ENCODE assay signal across 8 mouse cellular contexts in the genomic region with DNA sequence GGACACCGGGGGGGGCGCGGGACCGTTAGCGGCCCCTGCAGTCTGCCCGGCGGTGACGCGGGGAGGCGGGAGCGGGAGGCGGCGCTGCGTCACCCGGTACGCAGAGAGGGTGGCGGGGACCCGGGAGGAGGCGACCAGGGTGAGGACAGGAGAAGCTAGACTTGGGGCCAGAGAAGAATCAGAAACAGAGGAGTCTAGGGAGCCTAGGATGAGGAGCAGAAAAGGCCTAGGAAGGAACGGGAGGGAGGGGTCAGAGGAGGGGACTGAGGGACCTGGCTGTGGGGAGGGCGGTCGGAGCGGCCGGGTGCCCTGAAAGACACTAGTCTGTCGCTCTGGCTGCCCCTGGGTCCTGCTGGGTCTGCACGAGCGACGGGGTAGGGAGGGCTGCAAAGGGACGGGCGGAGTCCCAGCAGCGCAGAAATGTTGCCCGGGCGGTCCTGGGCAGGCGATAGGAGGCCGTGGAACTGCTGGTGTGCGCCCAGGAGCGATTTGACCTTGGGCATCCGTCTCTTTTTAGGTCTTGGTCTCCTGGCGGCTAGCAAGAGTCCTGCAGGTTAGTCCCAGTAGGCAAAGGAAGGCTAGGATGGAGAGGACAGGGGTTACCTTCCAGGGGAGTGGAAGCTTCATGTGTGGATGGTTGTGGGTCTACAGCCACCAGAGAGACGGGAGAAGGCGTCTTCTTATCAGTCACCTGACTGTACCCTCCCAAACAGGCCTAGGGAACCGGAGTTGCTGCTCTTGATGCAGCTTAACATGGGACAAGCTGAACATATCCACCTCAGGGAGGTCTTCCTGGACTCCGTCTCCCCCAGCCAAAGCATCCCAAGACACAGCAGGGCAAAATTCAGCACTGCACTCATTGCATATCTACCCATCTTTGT. TPM values are rescaled to one million over a fixed set of nuclear protein-coding genes. Genes with fewer than 3 reads are reported as not detected.
DNase-seq lines count a peak whose midpoint lies in the region; ATAC-seq and TF ChIP-seq lines count a peak whose summit lies in the region.

A gene (minus strand): TSS at position 453 of the 881 bp plus-strand sequence.

- DNase-seq in neural tube, embryonic 11.5 days (ENCODE audit: low spot score) = peak; percentile 68
- no peak for DNase-seq in neural tube, embryonic 10.5 days (ENCODE audit: extremely low spot score, low spot score)
- DNase-seq in embryonic facial prominence, embryonic 11.5 days (ENCODE audit: low spot score) = peak; percentile 70
- peak; percentile 93 for DNase-seq in heart, adult 2 months
- DNase-seq in kidney, adult 18-20 months = peak; percentile 84
- DNase-seq in midbrain, embryonic 14.5 days = peak; percentile 64
- peak; percentile 81 to 83 for DNase-seq in spleen, postnatal 36 days (ENCODE audit: low spot score in 2 of 2)

- H3K9me3 ChIP-seq in neural tube, embryonic 11.5 days (ENCODE audit: control insufficient read depth, low read length) = no peaks in the 10 kb centered on the region
- H3K9me3 ChIP-seq in embryonic facial prominence, embryonic 11.5 days (replicated peaks; ENCODE audit: control insufficient read depth, low read length) = no peaks in the 10 kb centered on the region
- H3K9me3 ChIP-seq in limb, embryonic 13.5 days = no peaks in the 10 kb centered on the region
- H3K9me3 ChIP-seq in midbrain, embryonic 14.5 days (ENCODE audit: control insufficient read depth, low read length) = no peaks in the 10 kb centered on the region

- H3K27me3 ChIP-seq in neural tube, embryonic 11.5 days (ENCODE audit: control insufficient read depth, insufficient read depth, low read length) = no peaks in the 10 kb centered on the region
- H3K27me3 ChIP-seq in embryonic facial prominence, embryonic 11.5 days (ENCODE audit: control insufficient read depth, insufficient read depth, low read length) = no peaks in the 10 kb centered on the region
- H3K27me3 ChIP-seq in heart, adult 2 months (ENCODE audit: control insufficient read depth, insufficient read depth, low read length) = no peaks in the 10 kb centered on the region
- H3K27me3 ChIP-seq in limb, embryonic 13.5 days = no peaks in the 10 kb centered on the region
- H3K27me3 ChIP-seq in midbrain, embryonic 14.5 days (ENCODE audit: control insufficient read depth, insufficient read depth, low read length) = no peaks in the 10 kb centered on the region

- peak within 1 kb of the TSS; percentile 90 for H3K4me2 ChIP-seq in neural tube, embryonic 11.5 days (ENCODE audit: low read depth)
- H3K4me2 ChIP-seq in embryonic facial prominence, embryonic 11.5 days (ENCODE audit: low read depth, low read length) = peak within 1 kb of the TSS; percentile 80
- peak within 1 kb of the TSS; percentile 90 for H3K4me2 ChIP-seq in limb, embryonic 13.5 days (replicated peaks)
- H3K4me2 ChIP-seq in midbrain, embryonic 14.5 days (ENCODE audit: low read length) = peak within 1 kb of the TSS; percentile 81

- H3K79me2 ChIP-seq in heart, adult 2 months (replicated peaks; ENCODE audit: control insufficient read depth, insufficient read depth, low read length) = no peaks in the 10 kb centered on the region

- peak; percentile 77 for TF ChIP-seq CTCF in heart, adult 2 months (IDR thresholded peaks at IDR 0.05)

- TF ChIP-seq EP300 in heart, adult 2 months (IDR thresholded peaks at IDR 0.05; ENCODE audit: insufficient read depth, low read depth, low read length) = no peak

- H3K27ac ChIP-seq in neural tube, embryonic 11.5 days (ENCODE audit: low read depth, low read length) = peak within 1 kb of the TSS; percentile 65
- H3K27ac ChIP-seq in embryonic facial prominence, embryonic 11.5 days (replicated peaks; ENCODE audit: low read depth, low read length) = peak within 1 kb of the TSS; percentile 81
- peak within 1 kb of the TSS; percentile 99 for H3K27ac ChIP-seq in heart, adult 2 months
- H3K27ac ChIP-seq in limb, embryonic 13.5 days = peak within 1 kb of the TSS; percentile 76; the same call in 1 of the 2 replicates
- H3K27ac ChIP-seq in midbrain, embryonic 14.5 days (replicated peaks; ENCODE audit: low read depth, low read length) = peak within 1 kb of the TSS; percentile 89

- peak within 1 kb of the TSS; percentile 96 for H3K9ac ChIP-seq in neural tube, embryonic 11.5 days (ENCODE audit: low read length)
- peak within 1 kb of the TSS; percentile 92 for H3K9ac ChIP-seq in embryonic facial prominence, embryonic 11.5 days (replicated peaks; ENCODE audit: low read length)
- H3K9ac ChIP-seq in heart, adult 2 months (ENCODE audit: low read depth, low read length) = peak within 1 kb of the TSS; percentile 91
- H3K9ac ChIP-seq in limb, embryonic 13.5 days = peak within 1 kb of the TSS; percentile 95
- H3K9ac ChIP-seq in midbrain, embryonic 14.5 days (replicated peaks; ENCODE audit: low read length) = peak within 1 kb of the TSS; percentile 97

- H3K36me3 ChIP-seq in neural tube, embryonic 11.5 days (ENCODE audit: control insufficient read depth, insufficient read depth, low read length) = no peaks in the 10 kb centered on the region
- H3K36me3 ChIP-seq in embryonic facial prominence, embryonic 11.5 days (replicated peaks; ENCODE audit: control insufficient read depth, insufficient read depth, low read depth, low read length) = no peaks in the 10 kb centered on the region
- H3K36me3 ChIP-seq in heart, adult 2 months (ENCODE audit: control insufficient read depth, insufficient read depth, low read length) = no peaks in the 10 kb centered on the region
- H3K36me3 ChIP-seq in limb, embryonic 13.5 days = no peaks in the 10 kb centered on the region
- H3K36me3 ChIP-seq in midbrain, embryonic 14.5 days (ENCODE audit: control insufficient read depth, insufficient read depth, low read length) = no peaks in the 10 kb centered on the region

- peaks cover 24% of the 10 kb centered on the region; the same call in 1 of the 2 replicates for H3K4me1 ChIP-seq in neural tube, embryonic 11.5 days (ENCODE audit: control insufficient read depth, insufficient read depth, low read length)
- peaks cover 5% of the 10 kb centered on the region; the same call in 1 of the 2 replicates for H3K4me1 ChIP-seq in embryonic facial prominence, embryonic 11.5 days (ENCODE audit: control insufficient read depth, insufficient read depth, low read length)
- H3K4me1 ChIP-seq in heart, adult 2 months (ENCODE audit: control insufficient read depth, insufficient read depth, low read length) = peaks cover 42% of the 10 kb centered on the region
- H3K4me1 ChIP-seq in limb, embryonic 13.5 days = peaks cover 44% of the 10 kb centered on the region
- peaks cover 31% of the 10 kb centered on the region for H3K4me1 ChIP-seq in midbrain, embryonic 14.5 days (ENCODE audit: control insufficient read depth, insufficient read depth, low read length)

- H3K4me3 ChIP-seq in neural tube, embryonic 11.5 days (ENCODE audit: low read depth, low read length) = peak within 1 kb of the TSS; percentile 80
- H3K4me3 ChIP-seq in embryonic facial prominence, embryonic 11.5 days (ENCODE audit: low read depth, low read length) = peak within 1 kb of the TSS; percentile 87
- H3K4me3 ChIP-seq in heart, adult 2 months = peak within 1 kb of the TSS; percentile 82
- peak within 1 kb of the TSS; percentile 88 for H3K4me3 ChIP-seq in limb, embryonic 13.5 days
- H3K4me3 ChIP-seq in midbrain, embryonic 14.5 days (replicated peaks; ENCODE audit: low read depth, low read length) = peak within 1 kb of the TSS; percentile 85

- ATAC-seq in neural tube, embryonic 11.5 days (ENCODE audit: insufficient read depth, low FRiP score, low TSS enrichment) = peak; percentile 66; the same call in 1 of the 2 replicates
- ATAC-seq in embryonic facial prominence, embryonic 11.5 days (replicated peaks; ENCODE audit: insufficient number of reproducible peaks, low FRiP score, low TSS enrichment, low read depth) = peak; percentile 40
- ATAC-seq in limb, embryonic 13.5 days (ENCODE audit: low FRiP score, low read depth) = peak; percentile 69; the same call in 1 of the 2 replicates
- peak; percentile 67 for ATAC-seq in midbrain, embryonic 14.5 days (ENCODE audit: low FRiP score, low TSS enrichment)

- peak; percentile 86 for TF ChIP-seq POLR2A in heart, adult 2 months (IDR thresholded peaks at IDR 0.05; ENCODE audit: insufficient read depth, low read depth, low read length)

- intact Hi-C loops in heart, adult 2 months (cut with DNase I) = no loop called here

- WGBS in neural tube, embryonic 11.5 days = 3% methylated on average over 43 of the region's 43 CpGs
- WGBS in embryonic facial prominence, embryonic 11.5 days = 3% methylated on average over 43 of the region's 43 CpGs
- WGBS in heart, adult 2 months = 3% methylated on average over 43 of the region's 43 CpGs
- 2% methylated on average over 42 of the region's 43 CpGs for WGBS in limb, embryonic 13.5 days
- 2% methylated on average over 43 of the region's 43 CpGs for WGBS in midbrain, embryonic 14.5 days

RNA-seq across cellular contexts. Expression of the gene that starts here (rescaled TPM):
- polyA plus RNA-seq in neural tube, embryonic 11.5 days (2014; fragmentation: Nextera tagmentation; extraction: Ambion mirVana) = 21.4 and 26.8 TPM in 2 replicates
- 16.3 and 17.6 TPM in 2 replicates for polyA plus RNA-seq in embryonic facial prominence, embryonic 11.5 days (2014; fragmentation: Nextera tagmentation; extraction: Ambion mirVana)
- total RNA-seq in heart, adult 2 months (2021) = 10 to 100 TPM; 30.4 to 33.5 TPM
- polyA plus RNA-seq in heart, adult 2 months (2012; rRNA removed) = 26.0 and 38.0 TPM in 2 replicates
- 17.4 and 18.6 TPM in 2 replicates for polyA plus RNA-seq in limb, embryonic 13.5 days (2015; fragmentation: Nextera tagmentation; extraction: Ambion mirVana)
- polyA plus RNA-seq in midbrain, embryonic 14.5 days (2014; fragmentation: Nextera tagmentation; extraction: Ambion mirVana) = 20.3 and 23.5 TPM in 2 replicates
